Mouse (Mus musculus): ENCODE data around the gene Dennd5a. TPM values are rescaled to one million over a fixed set of nuclear protein-coding genes. Genes with fewer than 3 reads are reported as not detected.
A peak's percentile ranks its signal among the peaks of the same experiment; 100 is the strongest.

The Dennd5a gene
- total and polyA plus RNA-seq, 3 experiments, result 10.1 to 117 (median 70.4) TPM

GRCm38 (mm10) chr7:109892530-109892929, 67.7 kb downstream of the Dennd5a start:
- H3K4me1 ChIP-seq (ENCODE audit: insufficient read depth, low read depth, low read length), result peaks cover 7% of the 10 kb centered on the region; the same call in 1 of the 2 replicates

GRCm38 (mm10) chr7:109891786-109892185, 68.5 kb downstream of the Dennd5a start:
- no peak for TF ChIP-seq POLR2AphosphoS5 (IDR thresholded peaks at IDR 0.05; ENCODE audit: insufficient replicate concordance, low read depth, low read length)
- no peak for TF ChIP-seq CTCF (IDR thresholded peaks at IDR 0.05; ENCODE audit: low read depth, low read length)
- no peak for TF ChIP-seq GATA1 (IDR thresholded peaks at IDR 0.05; ENCODE audit: borderline replicate concordance, low read length)
- TF ChIP-seq TAL1 (conservative IDR thresholded peaks at IDR 0.05; ENCODE audit: low read depth, low read length), result no peak
- TF ChIP-seq GATA2 (IDR thresholded peaks at IDR 0.05; ENCODE audit: borderline replicate concordance, low read depth, low read length), result no peak
- Histone ChIP-seq H3K4me3 (ENCODE audit: low read depth, low read length) (no peak overlapping the region), H3K9me3 (replicated peaks) (peaks cover 2% of the 10 kb centered on the region; the same call in 1 of the 2 replicates), H3K36me3 (replicated peaks) (peaks cover 77% of the 10 kb centered on the region), H3K4me1 (ENCODE audit: insufficient read depth, low read depth, low read length) (peaks cover 7% of the 10 kb centered on the region; the same call in 1 of the 2 replicates), H3K27me3 (ENCODE audit: insufficient read depth, low read length) (no peaks in the 10 kb centered on the region)
- DNase-seq (ENCODE audit: low spot score) (no peak), ATAC-seq (ENCODE audit: extremely low read depth, insufficient number of reproducible peaks, low FRiP score, poor library complexity, severe bottlenecking) (no peak)

More at GRCm38 (mm10) chr7:109892530-109892929, 67.7 kb downstream of the Dennd5a start:
- DNase-seq (ENCODE audit: low spot score) (peak; percentile 57), ATAC-seq (ENCODE audit: extremely low read depth, insufficient number of reproducible peaks, low FRiP score, poor library complexity, severe bottlenecking) (peak; percentile 54)
- peak; percentile 43; the same call in 1 of the 2 replicates for TF ChIP-seq CTCF (IDR thresholded peaks at IDR 0.05; ENCODE audit: low read depth, low read length)
- no peak for TF ChIP-seq GATA1 (IDR thresholded peaks at IDR 0.05; ENCODE audit: borderline replicate concordance, low read length)
- peaks cover 1% of the 10 kb centered on the region; the same call in 1 of the 2 replicates for H3K9me3 ChIP-seq (replicated peaks)
- H3K4me3 ChIP-seq (ENCODE audit: low read depth, low read length), result no peak overlapping the region
- H3K36me3 ChIP-seq (replicated peaks), result peaks cover 82% of the 10 kb centered on the region
- H3K27me3 ChIP-seq (ENCODE audit: insufficient read depth, low read length), result no peaks in the 10 kb centered on the region

- peaks cover 2% of the 10 kb centered on the region; the same call in 1 of the 2 replicates for H3K9me3 ChIP-seq (replicated peaks)
Observed at GRCm38 (mm10) chr7:109890256-109890655, 70.0 kb downstream of the Dennd5a start.

GRCm38 (mm10) chr7:109889300-109889699, 71.0 kb downstream of the Dennd5a start:
- H3K9me3 ChIP-seq (replicated peaks), result peaks cover 2% of the 10 kb centered on the region; the same call in 1 of the 2 replicates
- TF ChIP-seq POLR2AphosphoS5 (IDR thresholded peaks at IDR 0.05; ENCODE audit: insufficient replicate concordance, low read depth, low read length) (no peak), GATA2 (IDR thresholded peaks at IDR 0.05; ENCODE audit: borderline replicate concordance, low read depth, low read length) (no peak), CTCF (IDR thresholded peaks at IDR 0.05; ENCODE audit: low read depth, low read length) (no peak), TAL1 (conservative IDR thresholded peaks at IDR 0.05; ENCODE audit: low read depth, low read length) (no peak), GATA1 (IDR thresholded peaks at IDR 0.05; ENCODE audit: borderline replicate concordance, low read length) (no peak)
- H3K36me3 ChIP-seq (replicated peaks), result peaks cover 52% of the 10 kb centered on the region
- DNase-seq (ENCODE audit: low spot score) (no peak), ATAC-seq (ENCODE audit: extremely low read depth, insufficient number of reproducible peaks, low FRiP score, poor library complexity, severe bottlenecking) (no peak)
- no peak overlapping the region for H3K4me3 ChIP-seq (ENCODE audit: low read depth, low read length)
- peaks cover 7% of the 10 kb centered on the region; the same call in 1 of the 2 replicates for H3K4me1 ChIP-seq (ENCODE audit: insufficient read depth, low read depth, low read length)
- H3K27me3 ChIP-seq (ENCODE audit: insufficient read depth, low read length), result no peaks in the 10 kb centered on the region

More at GRCm38 (mm10) chr7:109890256-109890655, 70.0 kb downstream of the Dennd5a start:
- Histone ChIP-seq H3K4me3 (ENCODE audit: low read depth, low read length) (no peak overlapping the region), H3K36me3 (replicated peaks) (peaks cover 62% of the 10 kb centered on the region), H3K4me1 (ENCODE audit: insufficient read depth, low read depth, low read length) (peaks cover 7% of the 10 kb centered on the region; the same call in 1 of the 2 replicates), H3K27me3 (ENCODE audit: insufficient read depth, low read length) (no peaks in the 10 kb centered on the region)
- no peak for TF ChIP-seq POLR2AphosphoS5 (IDR thresholded peaks at IDR 0.05; ENCODE audit: insufficient replicate concordance, low read depth, low read length)
- no peak for TF ChIP-seq GATA2 (IDR thresholded peaks at IDR 0.05; ENCODE audit: borderline replicate concordance, low read depth, low read length)
- TF ChIP-seq GATA1 (IDR thresholded peaks at IDR 0.05; ENCODE audit: borderline replicate concordance, low read length), result no peak
- TF ChIP-seq TAL1 (conservative IDR thresholded peaks at IDR 0.05; ENCODE audit: low read depth, low read length), result no peak
- no peak for TF ChIP-seq CTCF (IDR thresholded peaks at IDR 0.05; ENCODE audit: low read depth, low read length)
- DNase-seq (ENCODE audit: low spot score), result no peak
- no peak for ATAC-seq (ENCODE audit: extremely low read depth, insufficient number of reproducible peaks, low FRiP score, poor library complexity, severe bottlenecking)

- DNase-seq (ENCODE audit: low spot score) (no peak), ATAC-seq (ENCODE audit: extremely low read depth, insufficient number of reproducible peaks, low FRiP score, poor library complexity, severe bottlenecking) (no peak)
- H3K9me3 ChIP-seq (replicated peaks), result peaks cover 4% of the 10 kb centered on the region; the same call in 1 of the 2 replicates
- H3K4me3 ChIP-seq (ENCODE audit: low read depth, low read length), result no peak overlapping the region
- peaks cover 9% of the 10 kb centered on the region for H3K4me1 ChIP-seq (ENCODE audit: insufficient read depth, low read depth, low read length)
- TF ChIP-seq GATA2 (IDR thresholded peaks at IDR 0.05; ENCODE audit: borderline replicate concordance, low read depth, low read length) (no peak), POLR2AphosphoS5 (IDR thresholded peaks at IDR 0.05; ENCODE audit: insufficient replicate concordance, low read depth, low read length) (no peak), GATA1 (IDR thresholded peaks at IDR 0.05; ENCODE audit: borderline replicate concordance, low read length) (no peak), TAL1 (conservative IDR thresholded peaks at IDR 0.05; ENCODE audit: low read depth, low read length) (no peak), CTCF (IDR thresholded peaks at IDR 0.05; ENCODE audit: low read depth, low read length) (no peak)
- peaks cover 23% of the 10 kb centered on the region for H3K36me3 ChIP-seq (replicated peaks)
- H3K27me3 ChIP-seq (ENCODE audit: insufficient read depth, low read length), result no peaks in the 10 kb centered on the region
Observed at GRCm38 (mm10) chr7:109886249-109886648, 74.0 kb downstream of the Dennd5a start.

GRCm38 (mm10) chr7:109882574-109882973, 77.7 kb downstream of the Dennd5a start:
- peaks cover 2% of the 10 kb centered on the region for H3K36me3 ChIP-seq (replicated peaks)
- TF ChIP-seq TAL1 (conservative IDR thresholded peaks at IDR 0.05; ENCODE audit: low read depth, low read length), result no peak
- TF ChIP-seq GATA2 (IDR thresholded peaks at IDR 0.05; ENCODE audit: borderline replicate concordance, low read depth, low read length), result no peak
- TF ChIP-seq POLR2AphosphoS5 (IDR thresholded peaks at IDR 0.05; ENCODE audit: insufficient replicate concordance, low read depth, low read length), result no peak
- TF ChIP-seq GATA1 (IDR thresholded peaks at IDR 0.05; ENCODE audit: borderline replicate concordance, low read length), result no peak
- TF ChIP-seq CTCF (IDR thresholded peaks at IDR 0.05; ENCODE audit: low read depth, low read length), result no peak
- no peaks in the 10 kb centered on the region for H3K27me3 ChIP-seq (ENCODE audit: insufficient read depth, low read length)
- ATAC-seq (ENCODE audit: extremely low read depth, insufficient number of reproducible peaks, low FRiP score, poor library complexity, severe bottlenecking), result peak; percentile 45; the same call in 1 of the 2 replicates
- no peak overlapping the region for H3K4me3 ChIP-seq (ENCODE audit: low read depth, low read length)
- H3K9me3 ChIP-seq (replicated peaks), result peaks cover 3% of the 10 kb centered on the region; the same call in 1 of the 2 replicates
- H3K4me1 ChIP-seq (ENCODE audit: insufficient read depth, low read depth, low read length), result peaks cover 30% of the 10 kb centered on the region
- no peak for DNase-seq (ENCODE audit: low spot score)
